Mouse (Mus musculus): ENCODE measurements around the gene Anapc5. TPM values are rescaled to one million over a fixed set of nuclear protein-coding genes. Genes with fewer than 3 reads are reported as not detected.

Anapc5 gene
- polyA plus RNA-seq, 1 experiment from 2014 or later: 339 TPM

DNA sequence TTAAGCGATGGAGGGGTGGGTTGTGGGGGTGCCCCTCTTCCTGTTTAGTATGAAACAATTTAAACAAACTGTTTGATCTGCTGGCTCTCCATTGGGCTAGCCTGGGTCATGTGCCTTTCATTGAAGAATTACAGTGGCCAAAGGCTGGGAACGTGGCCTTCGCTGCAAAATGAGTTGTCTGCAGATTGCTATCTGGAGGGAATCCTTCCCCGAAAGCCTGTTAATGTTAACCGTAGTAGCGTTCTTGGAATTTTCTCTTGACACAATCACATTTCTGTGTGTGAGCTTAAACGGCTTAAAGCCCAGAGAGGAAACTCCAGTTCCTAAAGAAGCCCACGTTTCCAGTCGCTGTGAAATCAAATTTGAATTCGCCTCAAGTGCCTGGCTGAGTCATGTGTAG is 11.9 kb upstream of the Anapc5 start:
- no peak for ATAC-seq (replicated peaks; ENCODE audit: extremely low read depth, insufficient read depth, low FRiP score)
- 71% methylated on average over 10 of the region's 10 CpGs for WGBS

GRCm38 (mm10) chr5:122832536-122832935 is 11.4 kb upstream of the Anapc5 start:
- Histone ChIP-seq H3K4me3 (ENCODE audit: low read length) (no peak overlapping the region), H3K4me2 (ENCODE audit: low read depth, low read length) (no peak overlapping the region), H3K27ac (ENCODE audit: low read length) (no peak overlapping the region), H3K27me3 (ENCODE audit: control insufficient read depth, insufficient read depth, low read length) (no peaks in the 10 kb centered on the region), H3K4me1 (ENCODE audit: control insufficient read depth, insufficient read depth, low read length) (no peaks in the 10 kb centered on the region), H3K9ac (ENCODE audit: low read length) (no peak overlapping the region), H3K9me3 (replicated peaks; ENCODE audit: control insufficient read depth, low read length) (no peaks in the 10 kb centered on the region), H3K36me3 (ENCODE audit: control insufficient read depth, insufficient read depth) (no peaks in the 10 kb centered on the region)
- WGBS: 79% methylated on average over 10 of the region's 10 CpGs
- no peak for ATAC-seq (replicated peaks; ENCODE audit: extremely low read depth, insufficient read depth, low FRiP score)

More for the DNA sequence above, 11.9 kb upstream of the Anapc5 start:
- Histone ChIP-seq H3K36me3 (ENCODE audit: control insufficient read depth, insufficient read depth) (no peaks in the 10 kb centered on the region), H3K9ac (ENCODE audit: low read length) (no peak overlapping the region), H3K27me3 (ENCODE audit: control insufficient read depth, insufficient read depth, low read length) (no peaks in the 10 kb centered on the region), H3K27ac (ENCODE audit: low read length) (no peak overlapping the region), H3K4me3 (ENCODE audit: low read length) (no peak overlapping the region), H3K4me2 (ENCODE audit: low read depth, low read length) (no peak overlapping the region), H3K9me3 (replicated peaks; ENCODE audit: control insufficient read depth, low read length) (no peaks in the 10 kb centered on the region), H3K4me1 (ENCODE audit: control insufficient read depth, insufficient read depth, low read length) (no peaks in the 10 kb centered on the region)

GRCm38 (mm10) chr5:122825099-122825498 is 4.0 kb upstream of the Anapc5 start:
- WGBS: 76% methylated on average over 8 of the region's 8 CpGs
- no peak overlapping the region for H3K4me2 ChIP-seq (ENCODE audit: low read depth, low read length)
- H3K4me3 ChIP-seq (ENCODE audit: low read length): no peak overlapping the region
- peaks cover 2% of the 10 kb centered on the region for H3K4me1 ChIP-seq (ENCODE audit: control insufficient read depth, insufficient read depth, low read length)
- no peak for ATAC-seq (replicated peaks; ENCODE audit: extremely low read depth, insufficient read depth, low FRiP score)
- H3K27ac ChIP-seq (ENCODE audit: low read length): no peak overlapping the region
- H3K9me3 ChIP-seq (replicated peaks; ENCODE audit: control insufficient read depth, low read length): no peaks in the 10 kb centered on the region
- H3K9ac ChIP-seq (ENCODE audit: low read length): no peak overlapping the region
- H3K36me3 ChIP-seq (ENCODE audit: control insufficient read depth, insufficient read depth): no peaks in the 10 kb centered on the region
- H3K27me3 ChIP-seq (ENCODE audit: control insufficient read depth, insufficient read depth, low read length): no peaks in the 10 kb centered on the region

DNA sequence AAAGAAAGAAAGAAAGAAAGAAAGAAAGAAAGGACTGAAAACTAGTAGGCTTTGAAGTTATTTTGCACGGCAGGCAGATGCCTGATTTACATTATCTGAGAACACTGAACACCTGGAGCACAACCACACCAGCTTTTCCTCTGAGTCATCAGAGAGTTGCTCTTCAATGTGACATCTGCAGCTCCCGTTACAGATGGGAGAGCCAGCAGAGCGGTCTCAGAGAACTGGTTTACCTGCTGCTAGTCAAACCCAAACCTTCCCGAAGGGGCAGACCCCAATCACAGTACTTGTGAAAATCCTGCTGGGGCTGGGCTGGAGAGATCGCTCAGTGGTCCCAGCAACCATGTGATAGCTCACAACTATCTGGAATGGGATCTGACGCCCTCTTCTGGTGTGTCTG is 3.3 kb upstream of the Anapc5 start:
- Histone ChIP-seq H3K27me3 (ENCODE audit: control insufficient read depth, insufficient read depth, low read length) (no peaks in the 10 kb centered on the region), H3K9ac (ENCODE audit: low read length) (no peak overlapping the region), H3K36me3 (ENCODE audit: control insufficient read depth, insufficient read depth) (peaks cover under 1% of the 10 kb centered on the region), H3K4me1 (ENCODE audit: control insufficient read depth, insufficient read depth, low read length) (peaks cover 7% of the 10 kb centered on the region), H3K4me2 (ENCODE audit: low read depth, low read length) (no peak overlapping the region), H3K27ac (ENCODE audit: low read length) (no peak overlapping the region), H3K9me3 (replicated peaks; ENCODE audit: control insufficient read depth, low read length) (no peaks in the 10 kb centered on the region), H3K4me3 (ENCODE audit: low read length) (no peak overlapping the region)
- WGBS: 60% methylated on average over 6 of the region's 6 CpGs
- no peak for ATAC-seq (replicated peaks; ENCODE audit: extremely low read depth, insufficient read depth, low FRiP score)

GRCm38 (mm10) chr5:122823976-122824375 is 2.8 kb upstream of the Anapc5 start:
- no peak overlapping the region for H3K4me3 ChIP-seq (ENCODE audit: low read length)
- H3K27me3 ChIP-seq (ENCODE audit: control insufficient read depth, insufficient read depth, low read length): no peaks in the 10 kb centered on the region
- no peak overlapping the region for H3K27ac ChIP-seq (ENCODE audit: low read length)
- H3K4me2 ChIP-seq (ENCODE audit: low read depth, low read length): no peak overlapping the region
- no peaks in the 10 kb centered on the region for H3K9me3 ChIP-seq (replicated peaks; ENCODE audit: control insufficient read depth, low read length)
- no peak for ATAC-seq (replicated peaks; ENCODE audit: extremely low read depth, insufficient read depth, low FRiP score)
- H3K4me1 ChIP-seq (ENCODE audit: control insufficient read depth, insufficient read depth, low read length): peaks cover 10% of the 10 kb centered on the region
- H3K36me3 ChIP-seq (ENCODE audit: control insufficient read depth, insufficient read depth): peaks cover 4% of the 10 kb centered on the region
- H3K9ac ChIP-seq (ENCODE audit: low read length): no peak overlapping the region
- 68% methylated on average over 1 of the region's 1 CpGs for WGBS

DNA sequence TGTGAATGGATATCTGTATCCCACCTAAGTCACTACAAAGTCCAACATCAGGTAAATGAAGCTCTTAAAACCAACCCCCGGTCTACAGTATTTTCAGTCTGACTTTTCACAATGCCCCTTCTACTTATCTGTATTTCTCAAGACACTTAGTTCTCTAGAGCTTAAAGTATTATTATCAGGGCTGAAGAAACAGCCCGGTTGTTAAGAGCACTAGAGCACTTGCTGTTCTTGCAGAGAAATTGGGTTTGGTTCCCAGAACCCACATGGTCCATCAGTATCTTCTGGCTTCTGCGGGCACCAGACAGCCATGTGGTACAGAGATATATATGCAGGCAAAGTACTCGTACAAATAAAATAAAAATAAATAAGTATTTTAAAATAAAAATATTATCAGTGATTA is 1.3 kb upstream of the Anapc5 start:
- no peak for ATAC-seq (replicated peaks; ENCODE audit: extremely low read depth, insufficient read depth, low FRiP score)
- Histone ChIP-seq H3K27ac (ENCODE audit: low read length) (no peak overlapping the region), H3K36me3 (ENCODE audit: control insufficient read depth, insufficient read depth) (peaks cover 17% of the 10 kb centered on the region), H3K4me3 (ENCODE audit: low read length) (no peak overlapping the region), H3K4me2 (ENCODE audit: low read depth, low read length) (no peak overlapping the region), H3K4me1 (ENCODE audit: control insufficient read depth, insufficient read depth, low read length) (peaks cover 10% of the 10 kb centered on the region), H3K27me3 (ENCODE audit: control insufficient read depth, insufficient read depth, low read length) (no peaks in the 10 kb centered on the region), H3K9me3 (replicated peaks; ENCODE audit: control insufficient read depth, low read length) (no peaks in the 10 kb centered on the region), H3K9ac (ENCODE audit: low read length) (no peak overlapping the region)
- WGBS: 80% methylated on average over 4 of the region's 4 CpGs

DNA sequence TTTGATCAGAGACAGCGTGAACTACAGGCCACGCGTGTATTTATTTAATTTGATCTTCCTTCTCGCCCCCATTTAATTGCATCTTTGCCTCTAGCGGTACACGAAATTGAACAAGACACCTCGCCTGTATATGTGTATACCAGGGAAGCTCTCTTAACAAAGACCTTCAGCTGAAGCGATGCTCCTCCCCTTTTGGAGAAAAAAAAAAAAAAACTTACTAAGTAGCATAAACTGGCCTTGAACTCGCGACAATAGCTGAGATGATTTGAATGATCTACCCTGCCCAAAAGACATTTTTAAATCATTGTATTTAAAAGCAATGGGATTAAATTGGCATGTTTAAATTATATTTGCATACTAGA is 366 bp upstream of the Anapc5 start:
- WGBS: 0% methylated on average over 10 of the region's 10 CpGs
- ATAC-seq (replicated peaks; ENCODE audit: extremely low read depth, insufficient read depth, low FRiP score): peak; percentile 29
- H3K4me1 ChIP-seq (ENCODE audit: control insufficient read depth, insufficient read depth, low read length): peaks cover 10% of the 10 kb centered on the region

DNA sequence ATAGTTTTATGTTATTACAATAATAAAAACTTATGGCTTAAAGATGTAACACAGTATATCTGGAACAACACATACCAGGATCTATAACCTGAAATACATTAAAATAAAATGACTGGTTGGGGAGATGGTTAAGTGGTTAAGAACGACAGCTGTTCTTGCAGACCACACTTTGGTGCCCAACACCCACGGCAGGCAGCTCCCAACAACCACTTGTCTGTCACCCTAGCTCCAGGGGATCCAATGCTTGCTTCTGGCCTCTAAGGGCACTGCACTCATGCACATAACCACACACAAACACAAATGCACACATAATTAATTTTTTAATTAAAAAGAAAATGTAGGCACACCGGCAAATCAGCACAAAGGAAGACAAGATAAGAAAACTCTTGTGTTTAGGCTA is 8.4 kb downstream of the Anapc5 start:
- Histone ChIP-seq H3K9ac (ENCODE audit: low read length) (no peak overlapping the region), H3K4me3 (ENCODE audit: low read length) (no peak overlapping the region), H3K27me3 (ENCODE audit: control insufficient read depth, insufficient read depth, low read length) (no peaks in the 10 kb centered on the region), H3K4me2 (ENCODE audit: low read depth, low read length) (no peak overlapping the region), H3K27ac (ENCODE audit: low read length) (no peak overlapping the region), H3K9me3 (replicated peaks; ENCODE audit: control insufficient read depth, low read length) (no peaks in the 10 kb centered on the region), H3K36me3 (ENCODE audit: control insufficient read depth, insufficient read depth) (peaks cover 64% of the 10 kb centered on the region), H3K4me1 (ENCODE audit: control insufficient read depth, insufficient read depth, low read length) (no peaks in the 10 kb centered on the region)
- ATAC-seq (replicated peaks; ENCODE audit: extremely low read depth, insufficient read depth, low FRiP score): no peak
- WGBS: 75% methylated on average over 3 of the region's 3 CpGs

More for the DNA sequence above, 366 bp upstream of the Anapc5 start:
- Histone ChIP-seq H3K27ac (ENCODE audit: low read length) (peak overlapping the region; percentile 93), H3K36me3 (ENCODE audit: control insufficient read depth, insufficient read depth) (peaks cover 23% of the 10 kb centered on the region), H3K27me3 (ENCODE audit: control insufficient read depth, insufficient read depth, low read length) (no peaks in the 10 kb centered on the region), H3K4me2 (ENCODE audit: low read depth, low read length) (peak overlapping the region; percentile 62), H3K9me3 (replicated peaks; ENCODE audit: control insufficient read depth, low read length) (no peaks in the 10 kb centered on the region), H3K9ac (ENCODE audit: low read length) (peak overlapping the region; percentile 78), H3K4me3 (ENCODE audit: low read length) (peak overlapping the region; percentile 71)

DNA sequence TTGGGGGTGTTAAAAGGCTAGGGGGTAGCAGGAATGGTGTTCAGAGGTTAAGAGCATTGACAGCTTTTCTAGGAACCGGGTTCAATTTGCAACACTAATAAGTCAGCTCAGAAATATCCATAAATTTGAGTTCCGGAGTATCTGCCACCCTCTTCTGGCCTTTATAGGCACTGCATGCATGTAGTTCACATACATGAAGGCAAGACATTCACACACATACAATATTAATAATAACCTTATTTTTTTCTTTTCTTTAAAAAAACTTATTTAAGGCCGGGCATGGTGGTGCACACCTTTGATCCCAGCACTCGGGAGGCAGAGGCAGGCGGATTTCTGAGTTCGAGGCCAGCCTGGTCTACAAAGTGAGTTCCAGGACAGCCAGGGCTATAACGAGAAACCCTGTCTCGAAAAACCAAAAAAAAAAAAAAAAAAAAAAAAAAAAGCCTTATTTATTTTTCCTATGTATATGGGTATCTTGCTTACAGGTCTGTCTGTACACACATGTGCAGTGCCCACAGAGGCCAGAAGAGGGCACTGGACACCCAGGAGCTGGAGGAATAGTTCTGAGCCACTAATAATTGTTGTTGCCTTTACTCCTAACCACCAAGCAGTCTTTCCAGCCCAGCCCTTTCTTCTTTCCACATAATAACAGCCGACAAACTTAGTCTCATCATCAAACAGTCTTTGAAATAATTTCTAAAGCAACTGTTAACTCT is 9.6 kb downstream of the Anapc5 start:
- peaks cover 64% of the 10 kb centered on the region for H3K36me3 ChIP-seq (ENCODE audit: control insufficient read depth, insufficient read depth)
- no peaks in the 10 kb centered on the region for H3K4me1 ChIP-seq (ENCODE audit: control insufficient read depth, insufficient read depth, low read length)
- H3K27ac ChIP-seq (ENCODE audit: low read length): no peak overlapping the region
- no peak overlapping the region for H3K4me3 ChIP-seq (ENCODE audit: low read length)
- no peak overlapping the region for H3K9ac ChIP-seq (ENCODE audit: low read length)
- no peaks in the 10 kb centered on the region for H3K9me3 ChIP-seq (replicated peaks; ENCODE audit: control insufficient read depth, low read length)
- ATAC-seq (replicated peaks; ENCODE audit: extremely low read depth, insufficient read depth, low FRiP score): no peak
- WGBS: 94% methylated on average over 9 of the region's 9 CpGs
- no peak overlapping the region for H3K4me2 ChIP-seq (ENCODE audit: low read depth, low read length)
- no peaks in the 10 kb centered on the region for H3K27me3 ChIP-seq (ENCODE audit: control insufficient read depth, insufficient read depth, low read length)
